Mouse (Mus musculus) heart, postnatal 0 days (tissue): Measurements from ENCODE around the gene Tmem177. TPM values are rescaled to one million over a fixed set of nuclear protein-coding genes. Genes with fewer than 3 reads are reported as not detected.

Experiments
- ATAC-seq: fragments of 200-750 bp; cut with Nextera tagmentation; 2 replicates; pipeline ENCODE4 v1.8.0; 2017; ENCODE audit warnings: low read depth, moderate number of reproducible peaks, moderate library complexity; ENCODE audit not compliant: insufficient read depth
- DNase-seq: peaks from one replicate; pipeline ENCODE4 v3.0.0-alpha.2; 2016; ENCODE audit warnings: low spot score
- H3K27ac ChIP-seq: fragments of 300-500 bp; sonication (generic); 2 replicates; pipeline ENCODE4 v1.5.1; 2014; ENCODE audit warnings: low read depth, mild to moderate bottlenecking
- H3K27me3 ChIP-seq: fragments of 300-500 bp; sonication (generic); 2 replicates; pipeline ENCODE4 v1.6.1; 2014; ENCODE audit warnings: low read length, mixed read lengths; ENCODE audit not compliant: control insufficient read depth, insufficient read depth
- H3K36me3 ChIP-seq: fragments of 300-500 bp; sonication (generic); replicated peaks from 2 replicates; pipeline ENCODE4 v1.6.1; 2014; ENCODE audit warnings: low read length, mixed read lengths; ENCODE audit not compliant: control insufficient read depth, insufficient read depth
- H3K4me1 ChIP-seq: fragments of 300-500 bp; sonication (generic); 2 replicates; pipeline ENCODE4 v1.6.1; 2014; ENCODE audit warnings: antibody characterized with exemption; ENCODE audit not compliant: control insufficient read depth, insufficient read depth
- H3K4me2 ChIP-seq: fragments of 300-500 bp; sonication (generic); 2 replicates; pipeline ENCODE4 v1.6.1; 2014; ENCODE audit warnings: low read depth, mild to moderate bottlenecking, low read length, moderate library complexity
- H3K4me3 ChIP-seq: fragments of 300-500 bp; sonication (generic); 2 replicates; pipeline ENCODE4 v1.5.1; 2014; ENCODE audit warnings: low read depth, low read length
- H3K9ac ChIP-seq: fragments of 300-500 bp; sonication (generic); replicated peaks from 2 replicates; pipeline ENCODE4 v1.6.1; 2014; ENCODE audit warnings: low read depth, low read length, mixed read lengths
- H3K9me3 ChIP-seq: fragments of 300-500 bp; sonication (generic); replicated peaks from 2 replicates; pipeline ENCODE4 v1.6.1; 2016; ENCODE audit warnings: low read length; ENCODE audit not compliant: control insufficient read depth
- CTCF ChIP-seq: IDR thresholded peaks from 2 replicates; pipeline ENCODE4 v1.5.1; 2016; ENCODE audit warnings: antibody characterized with exemption, control low read depth, low read depth
- EP300 ChIP-seq: IDR thresholded peaks from 2 replicates; pipeline ENCODE4 v1.6.1; 2016; ENCODE audit warnings: antibody characterized with exemption, low read depth
- WGBS: fragments of 180-500 bp; shearing (Covaris S2); extraction: QIAGEN DNeasy Blood & Tissue Kit; methylation state at CpG from one replicate; pipeline ENCODE4 v1.1.7; 2014; 5-methylcytosine and 5-hydroxymethylcytosine counted together
- polyA plus RNA-seq: library from polyadenylated mRNA; unstranded; fragments of >200 nt; fragmentation: Nextera tagmentation; extraction: Ambion mirVana; gene quantifications from 2 replicates; pipeline ENCODE4 v1.2.1, GENCODE M21; 2015
- total RNA-seq: library from RNA; depleted of rRNA; stranded (reverse); fragments of >200 nt; gene quantifications from 2 replicates; pipeline ENCODE4 v1.2.3, GENCODE M21; 2014; ENCODE audit warnings: low replicate concordance

The Tmem177 gene
- total and polyA plus RNA-seq, 2 experiments from 2014 or later = 5.3 to 9.4 TPM

DNA sequence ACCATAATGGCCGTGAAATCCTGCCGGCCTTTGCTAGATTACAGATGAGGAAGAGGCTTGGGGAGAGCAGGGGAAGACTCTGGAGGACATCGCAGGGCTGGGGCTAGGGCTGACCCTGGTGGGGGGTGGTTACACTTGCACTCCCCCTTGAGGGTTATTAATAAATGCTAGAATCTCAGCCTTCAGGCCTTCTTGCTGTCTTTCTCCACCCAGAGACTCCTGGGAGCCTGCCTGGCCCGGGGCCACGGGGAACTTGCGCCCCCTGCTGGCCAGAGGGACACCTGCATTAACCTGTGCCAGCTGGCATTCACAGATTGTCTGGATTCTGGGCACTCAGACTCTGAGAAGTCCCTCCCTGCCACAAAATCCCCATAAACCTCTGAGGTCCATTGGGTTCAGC lies 18.1 kb downstream of the Tmem177 start:
- Histone ChIP-seq H3K4me1 (no peaks in the 10 kb centered on the region), H3K4me2 (no peak overlapping the region), H3K27me3 (no peaks in the 10 kb centered on the region), H3K9ac (no peak overlapping the region), H3K27ac (no peak overlapping the region), H3K36me3 (no peaks in the 10 kb centered on the region), H3K9me3 (no peaks in the 10 kb centered on the region), H3K4me3 (no peak overlapping the region)
- ATAC-seq (peak; percentile 79), DNase-seq (peak; percentile 41)
- TF ChIP-seq CTCF (peak; percentile 83), EP300 (no peak)
- 40% methylated on average over 6 of the region's 6 CpGs for WGBS

- 73% methylated on average over 3 of the region's 3 CpGs for WGBS
- no peak for TF ChIP-seq CTCF
- TF ChIP-seq EP300 = no peak
- no peaks in the 10 kb centered on the region for H3K9me3 ChIP-seq
- H3K4me1 ChIP-seq = no peaks in the 10 kb centered on the region
- no peak overlapping the region for H3K4me3 ChIP-seq
- H3K27ac ChIP-seq = no peak overlapping the region
- no peaks in the 10 kb centered on the region for H3K36me3 ChIP-seq
- H3K4me2 ChIP-seq = no peak overlapping the region
- DNase-seq (no peak), ATAC-seq (no peak)
- H3K27me3 ChIP-seq = no peaks in the 10 kb centered on the region
- H3K9ac ChIP-seq = no peak overlapping the region
Measured at GRCm38 (mm10) chr1:119893600-119893999, 19.4 kb downstream of the Tmem177 start.

DNA sequence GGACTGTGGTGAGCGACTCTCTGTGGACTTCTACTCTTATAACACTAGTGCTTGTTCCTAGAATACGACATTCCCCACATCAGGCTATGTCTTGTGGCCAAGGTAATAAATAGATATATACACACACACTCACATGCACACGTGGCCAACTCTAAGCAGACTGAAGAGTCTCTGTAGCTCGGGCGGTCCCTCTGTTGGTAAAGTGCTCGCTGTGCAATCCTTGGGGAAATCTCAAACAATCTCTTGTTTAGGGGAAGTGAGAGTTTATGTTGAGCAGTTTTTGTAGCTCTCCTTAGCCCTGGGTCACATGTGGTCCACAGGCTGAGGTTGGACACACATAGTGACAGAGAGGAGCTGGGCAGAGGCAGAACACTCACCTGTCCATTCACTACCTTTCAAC lies 20.1 kb downstream of the Tmem177 start:
- ATAC-seq = no peak
- no peaks in the 10 kb centered on the region for H3K36me3 ChIP-seq
- no peak overlapping the region for H3K4me2 ChIP-seq
- WGBS = 63% methylated on average over 6 of the region's 6 CpGs
- no peak for TF ChIP-seq CTCF
- TF ChIP-seq EP300 = no peak
- no peaks in the 10 kb centered on the region for H3K4me1 ChIP-seq
- H3K27ac ChIP-seq = no peak overlapping the region
- no peaks in the 10 kb centered on the region for H3K9me3 ChIP-seq
- H3K27me3 ChIP-seq = no peaks in the 10 kb centered on the region
- H3K9ac ChIP-seq = no peak overlapping the region
- DNase-seq = no peak
- H3K4me3 ChIP-seq = no peak overlapping the region

GRCm38 (mm10) chr1:119891865-119892264 lies 21.1 kb downstream of the Tmem177 start:
- no peak for DNase-seq
- Histone ChIP-seq H3K9me3 (no peaks in the 10 kb centered on the region), H3K4me2 (no peak overlapping the region), H3K27ac (no peak overlapping the region), H3K4me1 (no peaks in the 10 kb centered on the region), H3K27me3 (no peaks in the 10 kb centered on the region), H3K9ac (no peak overlapping the region), H3K36me3 (no peaks in the 10 kb centered on the region), H3K4me3 (no peak overlapping the region)
- TF ChIP-seq EP300 (no peak), CTCF (no peak)
- WGBS = 73% methylated on average over 4 of the region's 4 CpGs
- ATAC-seq = no peak

DNA sequence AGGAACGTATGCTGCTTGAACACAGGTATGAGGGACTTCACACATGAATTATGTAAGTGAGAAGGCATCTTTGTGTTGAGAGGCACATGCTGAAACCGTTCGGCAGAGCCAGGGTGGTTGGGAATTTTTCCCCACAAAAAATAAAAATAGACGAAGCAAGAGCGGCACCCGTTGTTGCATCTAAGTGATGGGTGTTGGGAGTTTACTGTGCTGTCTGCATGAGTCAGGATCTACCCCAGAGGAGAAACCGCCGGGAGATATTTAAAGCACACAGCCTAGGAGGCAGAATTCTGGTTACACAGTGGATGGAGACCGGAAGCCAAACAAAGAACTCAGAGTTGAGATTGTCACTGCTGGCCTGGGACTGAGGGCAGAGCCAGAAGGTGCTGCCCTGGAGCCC lies 21.9 kb downstream of the Tmem177 start:
- H3K9ac ChIP-seq = no peak overlapping the region
- ATAC-seq (no peak), DNase-seq (no peak)
- no peaks in the 10 kb centered on the region for H3K27me3 ChIP-seq
- WGBS = 46% methylated on average over 9 of the region's 9 CpGs
- no peak overlapping the region for H3K4me2 ChIP-seq
- 0 out of 2 replicates have a peak, but pooled peaks cover 5% of the 10 kb centered on the region for H3K4me1 ChIP-seq
- H3K27ac ChIP-seq = no peak overlapping the region
- H3K9me3 ChIP-seq = no peaks in the 10 kb centered on the region
- H3K36me3 ChIP-seq = no peaks in the 10 kb centered on the region
- TF ChIP-seq CTCF (no peak), EP300 (no peak)
- H3K4me3 ChIP-seq = no peak overlapping the region

GRCm38 (mm10) chr1:119889347-119889746 lies 23.7 kb downstream of the Tmem177 start:
- Histone ChIP-seq H3K4me2 (no peak overlapping the region), H3K9me3 (no peaks in the 10 kb centered on the region)

More at GRCm38 (mm10) chr1:119889347-119889746, 23.7 kb downstream of the Tmem177 start:
- ATAC-seq = no peak
- Histone ChIP-seq H3K9ac (no peak overlapping the region), H3K4me3 (no peak overlapping the region), H3K27ac (no peak overlapping the region), H3K27me3 (no peaks in the 10 kb centered on the region), H3K4me1 (0 out of 2 replicates have a peak, but pooled peaks cover 5% of the 10 kb centered on the region), H3K36me3 (no peaks in the 10 kb centered on the region)
- DNase-seq = no peak
- WGBS = 51% methylated on average over 16 of the region's 16 CpGs
- no peak for TF ChIP-seq EP300
- TF ChIP-seq CTCF = no peak
